Mouse (Mus musculus) intestine, embryonic 15.5 days (tissue): ENCODE measurements at regions not wholly inside any gene's neighbourhood (a gene's known extent, or its start where the extent isn't known, plus 50 kb on each side); places are given as distances from the start of the nearest gene placed in this dataset.

Experiments
- ATAC-seq: fragments of 200-750 bp; cut with Nextera tagmentation; 2 replicates; pipeline ENCODE4 v1.8.0; 2017; ENCODE audit warnings: moderate TSS enrichment, moderate library complexity
- H3K27ac ChIP-seq: fragments of 300-500 bp; sonication (generic); 2 replicates; pipeline ENCODE4 v1.5.1; 2015; ENCODE audit warnings: mild to moderate bottlenecking, inconsistent platforms
- H3K27me3 ChIP-seq: fragments of 300-500 bp; sonication (generic); replicated peaks from 2 replicates; pipeline ENCODE4 v1.6.1; 2015; ENCODE audit warnings: inconsistent platforms
- H3K36me3 ChIP-seq: fragments of 300-500 bp; sonication (generic); 2 replicates; pipeline ENCODE4 v1.6.1; 2015; ENCODE audit warnings: inconsistent platforms
- H3K4me1 ChIP-seq: fragments of 300-500 bp; sonication (generic); replicated peaks from 2 replicates; pipeline ENCODE4 v1.6.1; 2015; ENCODE audit warnings: inconsistent platforms
- H3K4me2 ChIP-seq: fragments of 300-500 bp; sonication (generic); replicated peaks from 2 replicates; pipeline ENCODE4 v1.6.1; 2015; ENCODE audit warnings: mild to moderate bottlenecking, inconsistent platforms
- H3K4me3 ChIP-seq: fragments of 300-500 bp; sonication (generic); replicated peaks from 2 replicates; pipeline ENCODE4 v1.5.1; 2015; ENCODE audit warnings: inconsistent platforms
- H3K9ac ChIP-seq: fragments of 300-500 bp; sonication (generic); 2 replicates; pipeline ENCODE4 v1.6.1; 2015; ENCODE audit warnings: inconsistent platforms
- H3K9me3 ChIP-seq: fragments of 300-500 bp; sonication (generic); 2 replicates; pipeline ENCODE4 v1.6.1; 2016; ENCODE audit warnings: inconsistent platforms
- WGBS: fragments of 180-500 bp; shearing (Covaris S2); methylation state at CpG from one replicate; pipeline ENCODE4 v1.1.7; 2015; 5-methylcytosine and 5-hydroxymethylcytosine counted together

DNA sequence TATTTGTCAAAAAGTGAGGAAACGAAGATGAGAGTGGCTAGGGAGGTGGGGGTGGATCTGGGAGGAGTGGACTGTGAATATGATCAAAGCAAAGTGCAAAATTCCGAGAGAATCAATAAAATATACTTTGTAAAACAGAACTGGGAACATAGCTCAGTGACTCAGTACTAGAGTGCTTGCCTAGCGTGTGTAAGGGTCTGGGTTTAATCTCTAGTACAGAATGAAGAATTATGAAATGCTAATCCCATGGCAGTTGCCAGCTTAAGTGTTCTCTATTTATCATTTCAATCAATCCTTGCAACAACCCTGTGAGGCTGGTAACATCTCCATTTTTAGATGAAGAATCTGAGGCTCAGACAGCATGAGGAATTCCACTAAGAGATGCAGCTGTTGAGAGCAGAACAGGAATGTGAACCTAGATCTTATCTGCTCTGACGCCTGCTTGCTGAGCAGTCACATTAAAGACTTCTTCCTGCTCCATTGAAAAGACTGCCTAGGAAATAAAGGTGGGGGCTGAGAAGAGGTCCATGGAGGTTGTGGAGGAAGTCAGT is 152.5 kb downstream of the Nr2f2 start:
- Histone ChIP-seq H3K36me3 (no peaks in the 10 kb centered on the region), H3K9me3 (no peaks in the 10 kb centered on the region), H3K27me3 (no peaks in the 10 kb centered on the region), H3K4me3 (no peak overlapping the region), H3K4me2 (no peak overlapping the region), H3K27ac (no peak overlapping the region), H3K4me1 (no peaks in the 10 kb centered on the region), H3K9ac (no peak overlapping the region)
- ATAC-seq = no peak
- WGBS = 40% methylated on average over 4 of the region's 4 CpGs

DNA sequence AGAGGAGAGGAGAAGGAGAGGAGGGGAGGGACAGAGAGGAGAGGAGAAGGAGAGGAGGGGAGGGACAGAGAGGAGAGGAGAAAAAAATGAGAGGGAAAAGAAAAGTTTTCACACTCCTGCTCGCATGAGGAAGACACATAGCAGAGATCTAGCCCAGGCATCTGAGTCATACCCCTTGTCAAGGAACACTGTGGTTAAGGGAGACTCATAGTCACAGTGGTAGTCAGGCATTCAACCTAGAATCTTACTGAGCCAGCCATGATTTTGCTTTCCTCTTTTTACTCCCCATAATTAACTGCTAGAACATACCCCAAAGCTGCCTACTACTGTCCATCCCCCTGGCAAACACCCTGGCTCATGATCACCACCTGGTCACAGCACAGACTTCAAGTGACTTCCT is 160.6 kb downstream of the Nr2f2 start:
- Histone ChIP-seq H3K36me3 (no peaks in the 10 kb centered on the region), H3K4me2 (no peak overlapping the region), H3K4me1 (no peaks in the 10 kb centered on the region), H3K27me3 (no peaks in the 10 kb centered on the region), H3K4me3 (no peak overlapping the region), H3K9me3 (no peaks in the 10 kb centered on the region), H3K9ac (no peak overlapping the region), H3K27ac (no peak overlapping the region)
- no peak for ATAC-seq
- 60% methylated on average over 1 of the region's 1 CpGs for WGBS

DNA sequence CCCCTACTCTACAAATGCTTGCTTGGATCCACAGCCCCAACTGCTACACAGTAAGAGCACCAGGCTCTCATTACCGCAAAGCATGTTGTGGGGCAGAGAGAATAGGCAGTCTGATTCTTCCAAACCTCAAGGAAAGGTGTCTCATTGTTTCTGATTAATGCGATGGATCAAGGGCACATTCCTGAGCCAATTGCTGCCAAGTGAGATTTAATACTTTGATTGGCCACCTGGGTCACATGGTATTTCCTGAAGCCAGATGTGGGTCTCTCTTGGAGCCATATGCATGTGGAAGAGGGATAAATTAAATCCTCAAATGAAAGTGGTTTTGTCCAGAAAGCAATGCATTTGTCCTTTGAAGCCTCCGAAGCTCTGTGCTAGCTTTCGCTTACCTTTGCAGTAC is 166.3 kb downstream of the Nr2f2 start:
- no peaks in the 10 kb centered on the region for H3K9me3 ChIP-seq
- WGBS = 88% methylated on average over 4 of the region's 4 CpGs
- no peak overlapping the region for H3K4me3 ChIP-seq
- no peak for ATAC-seq
- no peaks in the 10 kb centered on the region for H3K36me3 ChIP-seq
- no peaks in the 10 kb centered on the region for H3K27me3 ChIP-seq
- H3K9ac ChIP-seq = no peak overlapping the region
- no peak overlapping the region for H3K27ac ChIP-seq
- no peak overlapping the region for H3K4me2 ChIP-seq
- H3K4me1 ChIP-seq = no peaks in the 10 kb centered on the region

GRCm38 (mm10) chr7:70178956-70179355 is 187.6 kb downstream of the Nr2f2 start:
- no peak overlapping the region for H3K9ac ChIP-seq
- H3K27ac ChIP-seq = no peak overlapping the region
- no peaks in the 10 kb centered on the region for H3K27me3 ChIP-seq
- no peak for ATAC-seq
- 84% methylated on average over 2 of the region's 2 CpGs for WGBS
- H3K9me3 ChIP-seq = no peaks in the 10 kb centered on the region
- H3K36me3 ChIP-seq = no peaks in the 10 kb centered on the region
- H3K4me2 ChIP-seq = no peak overlapping the region
- H3K4me3 ChIP-seq = no peak overlapping the region
- H3K4me1 ChIP-seq = no peaks in the 10 kb centered on the region

GRCm38 (mm10) chr7:70178006-70178405 is 188.5 kb downstream of the Nr2f2 start:
- Histone ChIP-seq H3K9me3 (no peaks in the 10 kb centered on the region), H3K27me3 (no peaks in the 10 kb centered on the region), H3K36me3 (no peaks in the 10 kb centered on the region), H3K9ac (no peak overlapping the region), H3K27ac (no peak overlapping the region), H3K4me1 (no peaks in the 10 kb centered on the region), H3K4me2 (no peak overlapping the region), H3K4me3 (no peak overlapping the region)
- 76% methylated on average over 2 of the region's 2 CpGs for WGBS
- no peak for ATAC-seq

- no peaks in the 10 kb centered on the region for H3K36me3 ChIP-seq
- 63% methylated on average over 16 of the region's 16 CpGs for WGBS
- H3K4me1 ChIP-seq = no peaks in the 10 kb centered on the region
- no peaks in the 10 kb centered on the region for H3K27me3 ChIP-seq
- no peak overlapping the region for H3K27ac ChIP-seq
- H3K4me3 ChIP-seq = no peak overlapping the region
- H3K4me2 ChIP-seq = no peak overlapping the region
- no peaks in the 10 kb centered on the region for H3K9me3 ChIP-seq
- no peak overlapping the region for H3K9ac ChIP-seq
- ATAC-seq = no peak
These were observed 189.8 kb downstream of the Nr2f2 start for GRCm38 (mm10) chr7:70176686-70177259.

- Histone ChIP-seq H3K4me1 (no peaks in the 10 kb centered on the region), H3K4me2 (no peak overlapping the region), H3K4me3 (no peak overlapping the region), H3K9ac (no peak overlapping the region), H3K36me3 (no peaks in the 10 kb centered on the region), H3K27me3 (no peaks in the 10 kb centered on the region), H3K27ac (no peak overlapping the region), H3K9me3 (no peaks in the 10 kb centered on the region)
- no peak for ATAC-seq
- 77% methylated on average over 7 of the region's 7 CpGs for WGBS
These were observed 190.4 kb downstream of the Nr2f2 start for GRCm38 (mm10) chr7:70176086-70176485.

GRCm38 (mm10) chr7:70172431-70172830 is 194.1 kb downstream of the Nr2f2 start:
- H3K4me1 ChIP-seq = no peaks in the 10 kb centered on the region
- 39% methylated on average over 7 of the region's 7 CpGs for WGBS
- H3K9ac ChIP-seq = no peak overlapping the region
- H3K4me2 ChIP-seq = no peak overlapping the region
- H3K27me3 ChIP-seq = no peaks in the 10 kb centered on the region
- no peaks in the 10 kb centered on the region for H3K36me3 ChIP-seq
- no peaks in the 10 kb centered on the region for H3K9me3 ChIP-seq
- no peak overlapping the region for H3K27ac ChIP-seq
- ATAC-seq = no peak
- H3K4me3 ChIP-seq = no peak overlapping the region

DNA sequence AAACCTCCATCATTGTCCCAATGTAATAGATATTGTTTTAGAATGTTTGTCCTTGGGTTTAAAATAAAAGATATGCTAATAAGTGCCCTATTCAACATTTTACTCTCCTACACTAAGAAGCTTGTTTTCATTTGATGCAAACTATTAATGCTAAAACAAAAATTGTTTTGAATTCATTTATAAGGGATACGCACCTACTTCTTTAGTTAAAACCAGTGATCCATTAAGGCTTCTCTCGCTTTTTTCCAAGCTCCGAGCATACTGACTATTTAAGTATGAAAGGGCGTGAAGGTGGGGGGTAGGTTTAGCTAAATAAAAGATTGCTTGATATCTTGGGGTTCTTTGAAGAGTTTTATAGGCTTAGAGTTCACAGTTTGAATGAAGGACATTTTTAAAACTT is 195.1 kb downstream of the Nr2f2 start:
- WGBS = 86% methylated on average over 4 of the region's 4 CpGs
- Histone ChIP-seq H3K9ac (no peak overlapping the region), H3K4me1 (no peaks in the 10 kb centered on the region), H3K9me3 (no peaks in the 10 kb centered on the region), H3K4me2 (no peak overlapping the region), H3K27ac (no peak overlapping the region), H3K27me3 (no peaks in the 10 kb centered on the region), H3K4me3 (no peak overlapping the region), H3K36me3 (no peaks in the 10 kb centered on the region)
- no peak for ATAC-seq

DNA sequence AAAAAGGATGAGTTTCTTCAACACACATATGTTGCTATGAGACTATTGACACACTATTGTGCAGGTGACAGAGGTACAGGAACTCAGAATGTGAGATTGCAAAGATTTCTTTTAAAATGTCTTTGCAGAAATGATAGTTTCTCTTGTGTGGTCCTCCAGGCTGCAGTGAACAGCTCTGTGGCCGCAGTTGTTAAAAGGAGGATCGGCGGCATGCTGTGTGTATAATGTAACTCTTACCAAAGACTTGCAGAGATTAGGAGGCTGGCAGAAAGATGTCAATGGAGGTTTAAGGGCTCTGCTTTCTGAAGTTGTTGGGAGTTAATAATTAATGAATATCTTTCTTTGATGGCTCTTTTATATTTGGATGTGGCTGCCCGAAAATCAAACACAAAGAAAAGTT is 198.5 kb downstream of the Nr2f2 start:
- ATAC-seq = no peak
- Histone ChIP-seq H3K9me3 (no peaks in the 10 kb centered on the region), H3K36me3 (no peaks in the 10 kb centered on the region), H3K4me1 (no peaks in the 10 kb centered on the region), H3K27me3 (no peaks in the 10 kb centered on the region), H3K27ac (no peak overlapping the region), H3K4me3 (no peak overlapping the region), H3K4me2 (no peak overlapping the region), H3K9ac (no peak overlapping the region)
- 44% methylated on average over 4 of the region's 4 CpGs for WGBS

DNA sequence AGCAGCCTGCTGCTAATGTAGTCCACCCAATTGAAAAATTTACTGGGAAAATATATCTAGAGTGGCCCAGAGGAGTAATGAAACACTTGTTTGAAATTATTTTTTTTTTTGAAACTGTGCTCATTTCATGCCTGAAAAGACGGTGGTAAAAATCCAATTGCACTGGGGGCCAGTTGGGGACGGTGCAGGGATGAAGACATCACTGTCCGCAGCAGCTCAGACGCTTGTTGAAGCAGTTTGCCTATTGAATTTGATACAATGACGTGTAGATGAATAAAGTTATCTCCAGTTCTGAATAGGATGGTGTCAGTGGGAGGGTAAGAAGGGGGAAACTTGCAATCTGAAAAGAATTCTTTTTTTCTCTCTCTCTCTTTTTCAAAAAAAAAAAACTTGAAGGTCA is 200.5 kb downstream of the Nr2f2 start:
- 81% methylated on average over 5 of the region's 5 CpGs for WGBS
- Histone ChIP-seq H3K27me3 (no peaks in the 10 kb centered on the region), H3K9me3 (no peaks in the 10 kb centered on the region), H3K27ac (no peak overlapping the region), H3K4me1 (no peaks in the 10 kb centered on the region), H3K4me2 (no peak overlapping the region), H3K9ac (no peak overlapping the region), H3K4me3 (no peak overlapping the region), H3K36me3 (no peaks in the 10 kb centered on the region)
- ATAC-seq = no peak

DNA sequence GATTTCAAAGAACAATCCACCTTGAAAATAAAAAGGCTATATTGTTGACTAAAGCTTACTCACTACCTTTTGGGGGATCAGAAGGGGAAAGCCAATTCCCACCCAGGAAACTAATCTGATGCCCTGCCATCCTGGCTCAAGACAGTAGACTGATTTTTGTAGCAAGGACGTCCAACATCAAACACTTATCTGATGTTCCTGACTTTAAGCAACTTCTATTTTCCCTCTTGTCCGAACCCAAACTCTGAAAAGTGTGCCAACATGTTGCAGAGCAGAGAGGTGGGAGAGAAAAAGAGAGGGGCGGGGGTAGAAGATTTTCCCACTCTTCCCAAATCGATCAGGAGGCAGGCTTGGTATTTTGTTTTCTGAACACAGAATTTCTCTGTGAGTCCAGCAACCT is 201.0 kb downstream of the Nr2f2 start:
- no peaks in the 10 kb centered on the region for H3K9me3 ChIP-seq
- no peak overlapping the region for H3K9ac ChIP-seq
- H3K27ac ChIP-seq = no peak overlapping the region
- no peaks in the 10 kb centered on the region for H3K4me1 ChIP-seq
- H3K36me3 ChIP-seq = no peaks in the 10 kb centered on the region
- H3K4me3 ChIP-seq = no peak overlapping the region
- H3K27me3 ChIP-seq = no peaks in the 10 kb centered on the region
- no peak overlapping the region for H3K4me2 ChIP-seq
- ATAC-seq = no peak
- 74% methylated on average over 4 of the region's 4 CpGs for WGBS

GRCm38 (mm10) chr7:70164691-70165193 is 201.8 kb downstream of the Nr2f2 start:
- Histone ChIP-seq H3K27me3 (no peaks in the 10 kb centered on the region), H3K27ac (no peak overlapping the region), H3K4me2 (no peak overlapping the region), H3K36me3 (no peaks in the 10 kb centered on the region), H3K9me3 (no peaks in the 10 kb centered on the region), H3K4me3 (no peak overlapping the region), H3K4me1 (no peaks in the 10 kb centered on the region), H3K9ac (no peak overlapping the region)
- ATAC-seq = no peak
- 54% methylated on average over 6 of the region's 6 CpGs for WGBS
